Mouse (Mus musculus) liver, postnatal 0 days (tissue): ENCODE measurements at regions not wholly inside any gene's neighbourhood (a gene's known extent, or its start where the extent isn't known, plus 50 kb on each side); places are given as distances from the start of the nearest gene placed in this dataset.

ENCODE experiments used
- ATAC-seq: fragments of 200-750 bp; cut with Nextera tagmentation; 2 replicates; pipeline ENCODE4 v1.8.0; 2017; ENCODE audit warnings: mild to moderate bottlenecking, moderate library complexity
- DNase-seq: peaks from one replicate; pipeline ENCODE4 v3.0.0-alpha.2; 2016
- H3K27ac ChIP-seq: fragments of 300-500 bp; sonication (generic); 2 replicates; pipeline ENCODE4 v1.5.1; 2014; ENCODE audit warnings: antibody characterized with exemption, moderate library complexity, mild to moderate bottlenecking, low read depth
- H3K27me3 ChIP-seq: fragments of 300-500 bp; sonication (generic); 2 replicates; pipeline ENCODE4 v1.6.1; 2014; ENCODE audit warnings: low read length, control low read depth, mixed read lengths; ENCODE audit not compliant: insufficient read depth
- H3K36me3 ChIP-seq: fragments of 300-500 bp; sonication (generic); replicated peaks from 2 replicates; pipeline ENCODE4 v1.6.1; 2014; ENCODE audit warnings: mild to moderate bottlenecking, control low read depth, low read length, moderate library complexity, mixed read lengths; ENCODE audit not compliant: insufficient read depth
- H3K4me1 ChIP-seq: fragments of 300-500 bp; sonication (generic); 2 replicates; pipeline ENCODE4 v1.6.1; 2014; ENCODE audit warnings: antibody characterized with exemption, mild to moderate bottlenecking, control low read depth; ENCODE audit not compliant: insufficient read depth
- H3K4me2 ChIP-seq: fragments of 300-500 bp; sonication (generic); 2 replicates; pipeline ENCODE4 v1.6.1; 2014; ENCODE audit warnings: low read depth, mild to moderate bottlenecking, low read length, moderate library complexity, mixed read lengths
- H3K4me3 ChIP-seq: fragments of 300-500 bp; sonication (generic); 2 replicates; pipeline ENCODE4 v1.5.1; 2014; ENCODE audit warnings: low read depth, low read length
- H3K9ac ChIP-seq: fragments of 300-500 bp; sonication (generic); replicated peaks from 2 replicates; pipeline ENCODE4 v1.6.1; 2014; ENCODE audit warnings: mild to moderate bottlenecking, moderate library complexity
- H3K9me3 ChIP-seq: fragments of 300-500 bp; sonication (generic); 2 replicates; pipeline ENCODE4 v1.6.1; 2016; ENCODE audit warnings: mild to moderate bottlenecking, control low read depth, low read length, mixed read lengths
- CTCF ChIP-seq: sonication (generic); IDR thresholded peaks from 2 replicates; pipeline ENCODE4 v1.5.1; 2016; ENCODE audit warnings: antibody characterized with exemption, low read depth
- EP300 ChIP-seq: IDR thresholded peaks from 2 replicates; pipeline ENCODE4 v1.6.1; 2016; ENCODE audit warnings: antibody characterized with exemption, low read depth, mild to moderate bottlenecking
- WGBS: fragments of 180-500 bp; shearing (Covaris S2); extraction: QIAGEN DNeasy Blood & Tissue Kit; methylation state at CpG from one replicate; pipeline ENCODE4 v1.1.7; 2014; ENCODE audit not compliant: insufficient replicate concordance; 5-methylcytosine and 5-hydroxymethylcytosine counted together

DNA sequence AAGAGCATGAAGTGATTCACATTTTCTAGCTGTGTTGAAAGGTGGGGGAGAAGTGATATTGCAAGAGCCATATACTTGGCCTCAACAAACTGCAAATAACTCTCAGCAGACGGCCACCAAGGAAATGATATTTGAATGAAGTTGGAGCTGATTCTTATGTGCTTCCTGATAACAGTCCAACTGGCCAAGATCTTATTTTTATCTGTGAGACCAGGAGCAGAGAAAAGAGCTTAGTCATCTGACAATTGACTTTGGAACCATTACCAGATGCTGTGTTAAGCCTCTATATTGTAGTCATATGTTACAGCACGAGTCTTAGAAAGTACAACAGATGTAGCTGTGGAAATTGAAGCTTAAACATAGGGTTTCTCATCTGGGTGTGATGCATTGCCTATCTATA lies 536.6 kb downstream of the Gm43517 start:
- H3K4me3 ChIP-seq: no peak overlapping the region
- no peaks in the 10 kb centered on the region for H3K36me3 ChIP-seq
- H3K9me3 ChIP-seq: no peaks in the 10 kb centered on the region
- TF ChIP-seq CTCF (no peak), EP300 (no peak)
- DNase-seq: no peak
- H3K9ac ChIP-seq: no peak overlapping the region
- no peak overlapping the region for H3K27ac ChIP-seq
- 45% methylated on average over 2 of the region's 2 CpGs for WGBS
- no peak overlapping the region for H3K4me2 ChIP-seq
- ATAC-seq: no peak
- no peaks in the 10 kb centered on the region for H3K27me3 ChIP-seq
- H3K4me1 ChIP-seq: no peaks in the 10 kb centered on the region

GRCm38 (mm10) chr12:49940818-49941217 lies 555.8 kb downstream of the Gm43517 start:
- DNase-seq: no peak
- H3K4me1 ChIP-seq: no peaks in the 10 kb centered on the region
- no peaks in the 10 kb centered on the region for H3K9me3 ChIP-seq
- no peak overlapping the region for H3K4me2 ChIP-seq
- no peak overlapping the region for H3K27ac ChIP-seq
- TF ChIP-seq CTCF (no peak), EP300 (no peak)
- WGBS: 21% methylated on average over 2 of the region's 2 CpGs
- H3K9ac ChIP-seq: no peak overlapping the region
- no peak overlapping the region for H3K4me3 ChIP-seq
- H3K36me3 ChIP-seq: no peaks in the 10 kb centered on the region
- no peaks in the 10 kb centered on the region for H3K27me3 ChIP-seq
- no peak for ATAC-seq

DNA sequence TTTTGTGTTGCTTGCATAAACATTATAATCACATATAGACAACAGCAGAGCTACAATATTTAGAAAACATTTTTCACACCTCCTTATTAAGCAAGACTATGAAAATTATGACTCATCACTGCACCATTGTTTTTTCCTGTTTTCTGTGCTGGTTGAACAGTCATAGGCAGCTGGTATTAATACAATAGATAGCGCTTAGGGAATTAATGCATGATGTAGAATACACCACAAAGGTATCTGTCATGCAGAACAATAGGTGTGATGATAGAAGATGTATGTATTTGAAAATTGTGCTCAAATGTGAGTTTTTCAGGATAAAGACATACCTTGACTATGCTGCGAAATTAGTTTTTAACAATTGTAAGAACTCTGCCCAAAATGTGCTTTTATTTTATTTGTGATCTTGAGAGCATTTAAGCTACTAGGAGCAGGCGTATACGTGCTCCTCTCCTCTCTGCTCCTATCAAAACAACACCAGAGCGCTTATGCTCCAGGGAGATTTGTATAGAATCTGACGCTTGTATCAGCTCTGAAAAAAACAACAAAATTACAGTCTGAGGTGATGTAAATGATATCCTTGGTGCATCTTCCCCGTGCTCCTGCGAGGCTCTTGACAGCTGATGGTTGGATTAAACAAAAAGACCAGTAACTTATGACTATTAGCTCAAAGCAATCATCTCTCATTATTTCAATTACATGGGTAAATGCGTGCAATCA lies 560.1 kb downstream of the Gm43517 start:
- no peak overlapping the region for H3K27ac ChIP-seq
- no peaks in the 10 kb centered on the region for H3K27me3 ChIP-seq
- no peak overlapping the region for H3K9ac ChIP-seq
- 68% methylated on average over 9 of the region's 9 CpGs for WGBS
- H3K4me1 ChIP-seq: no peaks in the 10 kb centered on the region
- DNase-seq (no peak), ATAC-seq (no peak)
- TF ChIP-seq EP300 (no peak), CTCF (no peak)
- no peak overlapping the region for H3K4me3 ChIP-seq
- no peaks in the 10 kb centered on the region for H3K9me3 ChIP-seq
- no peak overlapping the region for H3K4me2 ChIP-seq
- H3K36me3 ChIP-seq: no peaks in the 10 kb centered on the region

GRCm38 (mm10) chr12:49945628-49946220 lies 560.8 kb downstream of the Gm43517 start:
- no peaks in the 10 kb centered on the region for H3K36me3 ChIP-seq
- no peak overlapping the region for H3K4me2 ChIP-seq
- no peaks in the 10 kb centered on the region for H3K4me1 ChIP-seq
- WGBS: 59% methylated on average over 4 of the region's 4 CpGs
- H3K27me3 ChIP-seq: no peaks in the 10 kb centered on the region
- ATAC-seq (no peak), DNase-seq (no peak)
- no peak overlapping the region for H3K9ac ChIP-seq
- no peaks in the 10 kb centered on the region for H3K9me3 ChIP-seq
- H3K4me3 ChIP-seq: no peak overlapping the region
- TF ChIP-seq EP300: no peak
- TF ChIP-seq CTCF: no peak
- H3K27ac ChIP-seq: no peak overlapping the region

- DNase-seq (no peak), ATAC-seq (no peak)
- no peaks in the 10 kb centered on the region for H3K36me3 ChIP-seq
- H3K4me1 ChIP-seq: no peaks in the 10 kb centered on the region
- no peak overlapping the region for H3K4me2 ChIP-seq
- TF ChIP-seq CTCF: no peak
- TF ChIP-seq EP300: no peak
- WGBS: 76% methylated on average over 5 of the region's 5 CpGs
- H3K27me3 ChIP-seq: no peaks in the 10 kb centered on the region
- H3K9me3 ChIP-seq: no peaks in the 10 kb centered on the region
- H3K9ac ChIP-seq: no peak overlapping the region
- no peak overlapping the region for H3K4me3 ChIP-seq
- no peak overlapping the region for H3K27ac ChIP-seq
Observed at GRCm38 (mm10) chr12:49946752-49947260, 561.8 kb downstream of the Gm43517 start.

- Histone ChIP-seq H3K4me3 (no peak overlapping the region), H3K4me2 (no peak overlapping the region), H3K36me3 (no peaks in the 10 kb centered on the region), H3K9ac (no peak overlapping the region), H3K27ac (no peak overlapping the region), H3K4me1 (no peaks in the 10 kb centered on the region), H3K27me3 (no peaks in the 10 kb centered on the region), H3K9me3 (no peaks in the 10 kb centered on the region)
- TF ChIP-seq CTCF: no peak
- TF ChIP-seq EP300: no peak
- ATAC-seq (no peak), DNase-seq (no peak)
- 73% methylated on average over 5 of the region's 5 CpGs for WGBS
Observed at GRCm38 (mm10) chr12:49950986-49951385, 566.0 kb downstream of the Gm43517 start.
